Mouse (Mus musculus): ENCODE measurements around the gene Pglyrp1.

Gene Pglyrp1

DNA sequence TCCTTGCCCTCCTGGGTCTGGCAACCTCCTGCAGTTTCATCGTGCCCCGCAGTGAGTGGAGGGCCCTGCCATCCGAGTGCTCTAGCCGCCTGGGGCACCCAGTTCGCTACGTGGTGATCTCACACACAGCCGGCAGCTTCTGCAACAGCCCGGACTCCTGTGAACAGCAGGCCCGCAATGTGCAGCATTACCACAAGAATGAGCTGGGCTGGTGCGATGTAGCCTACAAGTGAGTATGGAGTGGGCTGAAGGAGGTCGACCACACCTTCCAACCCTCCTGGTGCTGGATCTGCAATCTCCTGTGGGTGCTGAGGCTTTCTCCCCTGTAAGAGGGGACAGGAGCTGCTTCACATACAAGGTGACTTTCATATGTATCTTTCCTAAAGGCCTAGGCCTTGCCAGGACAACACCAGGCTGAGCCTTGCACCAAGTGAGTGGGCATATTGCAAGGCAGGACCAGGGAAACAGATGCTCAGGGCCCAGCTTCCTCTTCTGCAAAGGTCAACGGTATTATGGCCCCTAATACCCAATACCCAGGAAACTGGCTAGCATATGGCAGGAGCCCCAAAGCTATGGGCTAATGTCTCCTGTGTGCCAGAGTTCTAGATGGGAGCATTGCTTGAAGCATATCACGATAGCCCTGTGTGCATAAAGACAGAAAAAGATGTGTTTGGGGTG is 13.8 kb downstream of the Pglyrp1 start:
- no peak for DNase-seq (ENCODE audit: low read depth, low spot score)

DNA sequence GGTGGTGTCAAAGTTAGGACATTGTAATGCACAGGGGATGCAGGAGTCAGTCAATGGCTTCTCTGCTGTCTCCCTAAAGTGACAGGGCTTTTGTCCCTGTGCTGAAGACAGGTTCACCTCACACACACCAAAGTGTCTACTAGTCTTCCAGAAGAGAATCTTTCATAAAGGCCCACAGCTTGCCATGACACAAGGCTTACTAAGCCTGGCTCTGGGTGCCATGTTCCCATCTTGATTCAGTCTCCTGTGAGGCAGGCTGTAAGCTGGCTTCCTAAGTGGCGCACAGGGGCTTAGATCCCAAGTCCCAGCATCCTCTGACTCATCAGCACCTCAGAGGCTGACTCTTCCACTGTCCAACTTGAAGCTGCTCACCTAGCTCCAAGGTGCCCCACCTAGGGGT is 15.8 kb downstream of the Pglyrp1 start:
- DNase-seq (ENCODE audit: low read depth, low spot score) = no peak

DNA sequence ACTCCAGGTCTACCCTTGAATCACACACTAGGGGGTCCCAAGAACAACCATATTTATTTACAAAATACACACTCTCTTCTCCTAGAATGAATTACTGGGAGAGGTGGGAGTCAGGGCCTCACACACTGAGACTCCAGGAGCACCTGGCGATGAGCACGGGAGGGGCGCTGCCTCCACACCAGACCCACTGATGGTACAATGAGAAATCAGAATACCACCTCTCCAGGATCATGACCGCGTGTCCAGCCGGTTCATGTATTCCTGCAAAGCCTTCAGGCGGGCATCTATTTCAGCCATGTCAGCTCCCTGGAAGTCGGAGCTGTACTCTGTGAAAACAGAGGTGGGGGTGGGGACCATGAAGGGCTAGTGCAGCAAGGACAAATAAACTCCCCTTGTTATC is 19.7 kb downstream of the Pglyrp1 start:
- no peak for DNase-seq (ENCODE audit: low read depth, low spot score)

DNA sequence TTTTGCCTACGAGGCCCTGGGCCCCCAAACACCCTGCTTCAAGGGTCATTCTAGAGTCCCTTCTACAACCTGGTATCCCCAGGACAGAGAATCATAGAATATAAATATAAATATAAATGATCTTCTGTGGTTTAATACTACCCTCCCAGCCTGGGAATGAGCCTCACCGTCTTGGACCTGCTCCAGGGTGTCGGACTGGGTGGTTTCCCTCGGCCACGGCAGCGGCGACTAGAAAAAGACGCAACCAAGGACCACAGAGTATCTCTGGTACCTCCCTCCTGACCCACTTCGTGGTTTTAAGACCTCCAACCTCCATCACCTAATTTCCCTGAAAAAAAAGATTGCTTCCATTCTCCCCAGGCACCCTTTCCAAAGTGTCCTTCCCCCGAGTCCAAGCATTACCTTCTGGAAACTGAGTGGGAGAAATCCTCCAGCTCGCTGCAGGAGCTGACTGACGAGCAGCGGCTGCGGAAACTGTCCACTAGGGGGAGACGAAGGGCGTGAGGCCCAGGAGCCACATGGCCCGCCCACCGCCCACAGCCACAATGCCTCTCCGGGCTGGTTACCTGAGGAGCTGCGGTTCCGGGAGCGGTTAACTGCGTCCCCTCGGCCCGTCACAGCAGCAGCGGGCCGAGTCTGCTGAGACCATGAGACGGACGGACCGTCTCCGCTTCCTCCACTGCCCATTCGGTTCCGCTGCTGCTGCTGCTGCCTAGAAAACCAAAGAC is 20.9 kb downstream of the Pglyrp1 start:
- DNase-seq (ENCODE audit: low read depth, low spot score) = peak; percentile 75

DNA sequence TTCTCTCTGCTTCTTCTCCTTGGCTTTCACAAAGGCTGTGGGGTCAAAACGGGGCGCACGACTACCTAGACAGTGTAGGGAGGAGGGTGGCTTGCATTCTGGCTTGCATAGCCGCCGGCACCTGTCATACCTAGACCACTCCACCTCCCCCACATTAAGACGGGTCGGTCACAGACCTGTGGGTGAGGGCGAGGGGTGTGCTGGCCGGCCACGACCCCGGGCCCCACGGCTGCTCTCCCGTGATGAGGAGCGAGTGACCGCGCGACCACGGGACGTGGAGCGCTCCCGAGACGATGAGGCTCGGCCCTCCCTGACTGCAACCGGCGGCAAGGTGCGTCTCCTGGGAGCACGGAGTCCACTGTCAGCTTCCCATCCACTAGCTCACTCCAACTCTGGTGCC is 21.9 kb downstream of the Pglyrp1 start:
- no peak for DNase-seq (ENCODE audit: low read depth, low spot score)

DNA sequence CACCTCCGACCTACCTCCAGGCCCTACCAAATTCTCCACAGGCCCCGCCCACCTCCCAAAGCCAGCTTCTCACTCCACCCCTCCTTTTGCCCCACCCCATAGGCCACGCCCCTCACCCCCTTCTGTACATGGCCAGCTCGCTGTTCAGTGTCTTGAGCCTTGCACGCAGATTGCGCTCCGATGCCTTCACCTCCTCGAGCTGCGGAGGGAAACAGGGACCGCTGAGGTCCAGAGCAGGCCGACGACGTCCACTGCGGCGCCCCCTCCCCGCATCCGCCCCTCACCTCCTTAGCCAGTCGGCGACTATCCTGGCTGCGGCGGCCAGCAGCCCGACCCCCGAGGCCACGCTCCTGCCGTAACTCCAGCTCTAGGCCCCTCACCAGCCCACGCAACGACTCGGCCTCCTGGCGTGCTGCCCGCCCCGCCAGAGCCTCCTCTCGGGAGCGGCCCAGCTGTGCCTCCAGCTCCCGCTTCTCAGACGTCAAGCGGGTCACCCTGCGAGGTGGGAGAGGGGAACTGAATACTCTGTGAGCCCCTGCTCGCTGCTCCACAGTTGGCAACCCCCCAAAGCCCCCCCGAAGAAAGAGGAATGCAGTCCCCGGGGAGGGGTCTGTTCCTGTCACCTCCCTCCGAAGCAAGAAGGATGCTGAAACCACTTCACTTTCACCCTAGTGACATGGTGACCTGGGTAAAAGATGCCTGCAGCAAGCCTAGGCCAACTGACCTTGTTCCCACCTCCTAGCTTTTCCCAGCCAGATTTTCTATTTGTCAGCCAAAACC is 22.7 kb downstream of the Pglyrp1 start:
- DNase-seq (ENCODE audit: low read depth, low spot score) = no peak

DNA sequence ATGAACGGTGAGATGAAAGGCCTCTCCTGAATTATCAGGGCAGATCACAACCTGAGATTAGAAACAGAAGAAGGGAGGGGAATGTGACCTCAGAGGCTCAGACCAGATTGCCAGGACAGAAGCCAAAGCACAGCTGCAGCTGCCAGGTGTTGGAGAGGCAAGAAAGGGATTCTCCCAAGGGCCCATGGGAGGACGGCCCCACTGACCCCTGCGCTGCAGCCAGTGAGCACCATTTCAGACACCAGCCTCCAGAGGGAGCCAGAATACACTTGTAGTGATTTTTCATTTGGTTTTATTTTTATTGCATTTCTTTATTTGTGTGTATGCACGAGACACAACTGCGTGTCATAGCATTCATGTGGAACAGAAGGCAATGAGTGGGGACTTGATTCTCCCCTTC is 25.4 kb downstream of the Pglyrp1 start:
- no peak for DNase-seq (ENCODE audit: low read depth, low spot score)

DNA sequence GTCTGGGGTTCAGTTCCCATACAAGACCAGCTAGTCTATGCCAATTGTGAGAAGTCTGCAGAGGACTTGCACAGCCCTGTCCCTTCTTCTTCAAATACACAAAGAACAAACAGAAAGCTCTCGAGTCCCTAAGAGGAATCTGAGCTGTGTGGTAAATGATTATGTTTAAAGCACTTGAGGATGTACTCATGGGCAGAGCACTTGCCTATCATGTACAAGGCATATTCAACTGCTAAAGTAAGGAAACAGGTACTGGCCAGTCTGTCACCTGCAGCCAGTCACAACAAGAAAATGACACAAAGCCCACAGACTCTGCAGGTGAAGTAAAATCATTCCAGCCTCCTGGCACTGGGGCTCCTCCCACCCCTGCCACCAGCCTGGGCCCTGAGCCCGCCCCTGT is 29.4 kb downstream of the Pglyrp1 start:
- no peak for DNase-seq (ENCODE audit: low read depth, low spot score)

DNA sequence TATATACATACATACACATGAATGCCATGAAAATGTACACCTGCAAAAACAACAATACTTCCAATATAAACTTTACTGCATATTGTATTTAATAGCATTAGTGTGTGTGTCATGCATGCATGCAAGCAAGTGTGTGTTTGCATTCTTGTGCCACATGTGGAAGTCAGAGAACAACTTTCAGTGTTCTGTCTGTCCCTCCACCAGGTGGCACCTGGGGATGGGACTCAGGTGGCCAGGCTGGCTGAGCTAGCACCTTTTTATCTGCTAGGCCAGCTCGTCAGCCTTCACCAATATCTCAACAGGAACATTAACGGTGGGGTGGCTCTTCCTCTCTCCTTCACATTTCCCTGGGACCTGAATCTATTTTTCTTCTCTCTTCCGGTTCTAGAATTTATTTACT is 31.4 kb downstream of the Pglyrp1 start:
- DNase-seq (ENCODE audit: low read depth, low spot score) = no peak

DNA sequence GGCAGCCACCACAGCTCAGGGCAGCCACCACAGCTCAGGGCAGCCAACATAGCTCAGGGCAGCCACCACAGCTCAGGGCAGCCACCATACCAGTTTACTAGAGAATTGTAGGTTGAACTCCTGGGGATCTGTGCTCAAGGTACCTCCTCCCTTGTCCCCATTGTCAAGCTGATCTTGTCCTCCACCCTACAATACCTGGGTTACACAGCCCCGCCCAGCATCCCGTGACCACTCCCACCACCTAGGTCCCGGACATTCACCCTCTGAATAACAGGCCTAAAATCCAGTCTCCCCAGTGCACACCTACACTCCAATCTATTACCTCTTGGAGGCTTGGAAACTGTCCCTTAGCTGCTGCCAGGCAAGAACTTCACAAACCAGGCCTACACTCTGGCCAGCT is 33.8 kb downstream of the Pglyrp1 start:
- no peak for DNase-seq (ENCODE audit: low read depth, low spot score)

DNA sequence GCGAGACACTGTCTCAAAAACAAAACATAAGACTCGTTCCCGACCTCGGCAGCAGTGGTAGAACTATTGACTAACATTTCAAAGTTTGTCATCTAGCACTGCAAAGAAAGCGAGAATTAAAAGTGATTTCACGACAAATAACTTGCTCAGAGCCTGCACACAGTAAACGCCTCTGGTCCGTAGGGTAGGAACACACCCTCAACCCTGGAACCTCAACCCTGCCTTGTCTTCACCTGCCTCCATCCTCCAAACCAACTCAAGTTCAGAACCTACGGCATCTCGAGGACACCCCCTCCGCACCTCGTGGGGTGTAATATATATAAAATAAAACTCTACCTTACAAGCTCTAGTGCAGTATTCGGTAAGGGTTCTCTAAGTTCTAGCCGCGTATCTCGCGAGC is 38.7 kb downstream of the Pglyrp1 start:
- DNase-seq (ENCODE audit: low read depth, low spot score) = no peak

DNA sequence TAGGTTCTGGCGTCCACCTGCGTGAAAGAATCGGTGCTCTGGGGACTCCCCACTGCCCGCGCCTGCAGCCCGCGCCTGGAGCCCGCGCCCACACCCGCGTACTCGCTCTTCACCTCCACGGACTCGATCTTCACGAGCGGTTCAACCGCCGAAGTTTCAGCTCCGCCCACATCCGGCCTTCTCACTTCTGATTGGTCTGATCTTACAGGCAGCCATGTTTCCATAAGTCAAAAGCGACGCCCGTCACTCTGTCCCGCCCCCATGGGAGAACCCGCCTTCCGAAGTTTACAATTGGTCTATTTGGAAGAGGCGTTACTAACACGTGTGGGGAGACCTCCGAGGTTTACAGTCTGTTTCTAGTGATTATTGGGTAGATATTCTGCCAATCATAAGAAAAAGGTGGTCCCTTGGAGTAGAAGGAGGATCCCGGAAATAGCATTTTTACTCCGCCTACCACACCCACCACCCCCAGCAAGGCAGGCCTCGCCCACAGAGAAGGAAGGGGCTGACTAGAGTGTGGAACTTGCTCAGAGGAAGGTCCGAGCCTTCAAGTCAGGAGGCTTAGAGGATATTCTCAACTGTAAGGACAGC is 39.2 kb downstream of the Pglyrp1 start, which contains the start of gene Ccdc61:
Gene Ccdc61 (minus strand): TSS at position 175 of the 591 bp plus-strand sequence.
- DNase-seq (ENCODE audit: low read depth, low spot score) = peak; percentile 100

DNA sequence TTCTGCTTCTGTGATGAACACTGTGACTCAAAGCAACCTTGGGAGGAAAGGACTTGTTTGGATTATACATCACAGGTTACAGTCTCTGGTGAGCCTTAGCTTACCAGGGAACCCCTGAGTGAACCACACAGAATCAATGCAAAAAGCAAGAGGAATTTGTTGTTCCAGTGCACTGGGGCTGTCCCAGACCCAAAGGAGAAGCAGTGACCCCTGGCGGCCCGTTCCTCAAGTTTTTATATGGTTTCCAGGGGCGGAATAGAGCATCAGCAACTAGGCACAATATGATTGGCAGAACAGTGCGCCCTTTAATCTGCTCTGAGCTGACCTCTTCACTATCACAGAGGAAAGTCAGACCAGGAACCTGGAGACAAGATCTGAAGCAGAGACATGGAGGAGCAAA is 45.1 kb downstream of the Pglyrp1 start:
- DNase-seq (ENCODE audit: low read depth, low spot score) = no peak

DNA sequence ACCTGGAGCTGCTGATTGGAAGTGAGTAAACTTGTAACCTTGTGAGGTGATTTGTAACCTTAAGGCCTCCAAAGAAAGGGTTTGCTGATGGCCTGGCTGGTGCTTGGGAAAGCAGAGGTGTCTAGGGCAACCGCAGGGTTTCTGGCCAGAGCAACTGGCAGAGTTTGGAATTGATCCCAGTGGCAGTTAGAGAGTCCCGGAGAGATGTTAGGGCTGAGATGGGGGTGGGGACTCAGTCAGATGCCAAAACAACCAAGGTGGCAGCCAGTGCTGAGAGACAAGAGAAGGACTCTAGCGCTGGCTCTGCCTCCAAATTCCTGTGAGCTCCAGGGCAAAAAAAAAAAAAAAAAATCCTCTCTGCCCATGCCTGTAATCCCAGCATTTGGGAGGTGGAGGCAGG is 46.8 kb downstream of the Pglyrp1 start:
- no peak for DNase-seq (ENCODE audit: low read depth, low spot score)

DNA sequence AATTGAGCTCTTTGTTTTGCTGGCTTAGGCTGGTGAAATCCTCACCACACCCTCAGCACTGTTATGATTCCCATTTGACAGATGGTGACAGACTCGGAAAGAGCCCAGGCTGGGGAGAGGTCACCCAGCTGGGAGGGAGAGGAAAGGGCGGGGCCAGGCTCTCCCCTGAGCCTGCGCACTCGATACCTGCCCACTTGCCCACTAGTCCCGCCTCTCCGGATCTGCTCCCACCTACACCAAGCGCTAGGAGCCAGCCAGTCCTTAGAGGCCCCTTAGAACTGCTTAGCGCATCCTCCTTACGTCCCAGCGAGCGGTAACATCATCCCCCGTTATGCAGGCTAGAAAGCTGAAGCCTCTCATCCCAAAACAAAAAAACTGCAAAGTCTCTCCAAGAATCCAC is 49.9 kb downstream of the Pglyrp1 start:
- DNase-seq (ENCODE audit: low read depth, low spot score) = peak; percentile 93

DNA sequence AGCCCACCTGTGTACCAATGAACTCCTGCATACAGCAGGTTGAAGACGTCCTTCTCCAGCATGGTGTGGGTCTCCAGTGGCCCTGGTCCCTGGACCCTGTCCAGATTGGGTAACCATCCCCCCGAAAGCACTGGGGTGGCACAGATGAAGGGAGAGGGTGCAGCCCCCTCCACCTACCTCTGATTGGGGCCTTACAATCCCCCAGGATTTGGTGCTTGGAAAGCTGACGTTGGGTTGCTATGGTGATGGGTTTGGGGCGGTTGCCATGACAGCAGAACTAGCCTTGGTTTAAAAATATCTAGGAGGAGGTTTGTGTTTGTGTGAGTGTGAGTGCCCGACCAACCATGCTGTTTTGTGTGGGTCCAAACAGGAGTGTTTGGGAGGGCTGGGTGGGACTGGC is 51.7 kb downstream of the Pglyrp1 start:
- peak; percentile 94 for DNase-seq (ENCODE audit: low read depth, low spot score)

DNA sequence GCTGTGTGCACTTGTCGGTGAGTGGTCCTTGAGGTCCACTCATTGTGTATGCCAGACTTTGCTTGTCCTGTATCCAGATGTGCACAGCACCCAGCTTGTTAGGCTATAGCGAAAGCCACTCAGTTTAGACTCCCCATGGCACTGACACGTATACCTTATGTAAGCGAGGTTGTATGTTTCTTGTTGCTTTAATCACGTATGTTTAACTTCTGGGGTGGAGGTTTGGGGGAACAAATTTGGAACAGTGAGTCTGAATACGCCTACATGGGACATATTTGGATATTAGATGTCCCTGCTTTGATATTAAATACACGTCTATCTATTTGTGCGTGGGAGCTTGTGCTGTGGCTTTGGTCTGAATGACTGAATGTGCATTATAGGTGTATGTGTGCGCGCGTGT is 52.1 kb downstream of the Pglyrp1 start:
- peak; percentile 65 for DNase-seq (ENCODE audit: low read depth, low spot score)

DNA sequence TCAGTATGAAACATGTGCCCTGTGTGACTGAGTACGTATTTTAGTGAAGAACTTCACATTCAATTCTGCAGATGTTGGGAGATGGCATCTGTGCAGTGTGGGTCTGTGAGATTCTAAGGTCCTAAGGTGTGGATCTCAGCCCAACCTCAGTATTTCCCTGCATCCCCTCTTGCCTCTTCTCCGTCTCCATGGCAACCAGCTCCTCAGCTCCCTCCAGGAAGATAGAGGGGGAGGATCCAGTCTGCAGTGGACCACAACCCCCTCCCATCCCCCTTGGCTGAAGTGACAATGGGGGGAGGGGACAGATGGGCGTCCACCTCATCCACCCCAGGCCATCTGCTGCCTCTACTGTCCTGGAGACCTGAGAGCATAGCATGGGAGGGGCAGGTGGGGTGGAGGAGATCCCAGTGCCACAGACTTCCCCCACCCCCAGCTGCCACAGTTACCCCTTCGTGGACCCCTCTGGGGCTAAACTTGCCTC is 52.6 kb downstream of the Pglyrp1 start:
- DNase-seq (ENCODE audit: low read depth, low spot score) = peak; percentile 53

DNA sequence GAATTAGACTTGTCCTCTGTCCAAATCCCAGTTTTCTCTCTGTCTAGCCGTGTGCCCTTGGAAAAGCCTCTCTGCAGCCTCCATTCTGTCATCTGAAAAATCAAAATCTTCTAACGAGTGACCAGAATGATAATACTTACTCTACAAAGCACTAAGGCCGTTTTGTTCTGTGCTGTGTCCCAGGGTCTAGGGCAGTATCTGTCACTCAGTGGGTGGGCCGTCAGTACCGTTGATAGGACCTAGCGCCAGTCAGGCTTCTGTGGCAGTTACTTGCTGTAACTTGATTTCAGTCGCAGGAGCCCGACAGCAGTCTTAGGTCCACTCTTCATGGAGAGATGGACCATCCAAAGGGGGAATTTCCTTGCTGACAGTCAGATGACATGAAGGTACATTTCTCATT is 53.2 kb downstream of the Pglyrp1 start:
- DNase-seq (ENCODE audit: low read depth, low spot score) = no peak

DNA sequence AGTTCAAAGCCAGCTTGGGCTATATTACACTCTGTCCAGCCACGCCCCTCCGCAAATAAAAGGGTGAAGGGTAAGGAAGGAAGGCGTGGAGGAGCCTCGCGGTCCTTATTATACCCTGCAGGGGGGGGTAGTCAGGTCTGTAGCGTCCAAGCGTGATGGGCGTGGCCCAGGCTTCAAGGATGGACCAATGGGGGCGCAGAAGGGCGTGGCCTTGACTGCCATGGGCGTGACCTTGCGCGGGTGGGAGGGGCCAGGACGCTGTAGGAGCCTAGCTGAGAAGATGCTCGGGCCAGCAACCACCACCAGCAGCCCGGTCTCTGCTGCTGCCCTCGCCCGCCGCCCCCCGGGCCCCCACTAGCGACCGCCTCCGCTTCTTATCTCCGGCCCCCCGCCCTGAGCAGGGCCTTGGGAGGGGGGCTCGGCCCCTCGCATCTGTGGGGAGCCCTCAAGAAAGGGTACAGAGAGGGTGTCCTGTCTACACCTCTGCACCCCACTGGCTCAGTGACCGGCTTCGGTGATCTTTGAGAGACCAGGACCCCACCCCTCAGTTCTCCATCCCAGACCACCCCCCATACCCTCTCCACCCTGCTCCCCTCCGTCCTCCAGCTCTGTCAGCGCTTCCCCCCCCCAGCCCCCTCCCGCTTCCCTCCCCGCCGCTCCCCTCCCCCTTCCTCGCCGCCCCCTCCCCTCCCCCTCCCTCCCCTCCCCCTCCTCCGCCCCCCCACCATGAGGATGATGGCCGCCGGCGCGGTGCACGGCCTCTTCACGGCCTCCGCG is 54.2 kb downstream of the Pglyrp1 start, which contains the start of gene Nova2:
Gene Nova2 (plus strand): TSS at position 727 of the 777 bp plus-strand sequence.
- DNase-seq (ENCODE audit: low read depth, low spot score) = peak; percentile 94

Data from telencephalon, adult 2 months (tissue).